Mouse (Mus musculus): Measurements from ENCODE around the gene Txndc8. TPM values are rescaled to one million over a fixed set of nuclear protein-coding genes. Genes with fewer than 3 reads are reported as not detected.
A peak's percentile ranks its signal among the peaks of the same experiment; 100 is the strongest.

Txndc8 gene
- polyA plus RNA-seq (2015; fragmentation: Nextera tagmentation; extraction: Ambion mirVana): not detected in 2 replicates

GRCm38 (mm10) chr4:58009024-58009423 lies at the start of gene Txndc8:
Gene Txndc8, minus strand, starts transcription at chr4:58009124.
- no peaks in the 10 kb centered on the region for H3K4me1 ChIP-seq (replicated peaks; ENCODE audit: control insufficient read depth, insufficient read depth, low read length)
- no peak for TF ChIP-seq CTCF (IDR thresholded peaks at IDR 0.05; ENCODE audit: low read depth)
- H3K4me3 ChIP-seq (ENCODE audit: low read depth, low read length): no peak within 1 kb of the TSS
- no peak within 1 kb of the TSS for H3K27ac ChIP-seq (ENCODE audit: low read depth, low read length)
- H3K36me3 ChIP-seq (ENCODE audit: control insufficient read depth, insufficient read depth): no peaks in the 10 kb centered on the region
- 92% methylated on average over 5 of the region's 5 CpGs for WGBS
- H3K4me2 ChIP-seq (replicated peaks; ENCODE audit: low read depth): no peak within 1 kb of the TSS
- no peak for ATAC-seq
- H3K27me3 ChIP-seq (replicated peaks; ENCODE audit: control insufficient read depth, insufficient read depth, low read length): no peaks in the 10 kb centered on the region
- no peaks in the 10 kb centered on the region for H3K9me3 ChIP-seq (ENCODE audit: control insufficient read depth)
- no peak within 1 kb of the TSS for H3K9ac ChIP-seq (ENCODE audit: low read depth, low read length)

DNA sequence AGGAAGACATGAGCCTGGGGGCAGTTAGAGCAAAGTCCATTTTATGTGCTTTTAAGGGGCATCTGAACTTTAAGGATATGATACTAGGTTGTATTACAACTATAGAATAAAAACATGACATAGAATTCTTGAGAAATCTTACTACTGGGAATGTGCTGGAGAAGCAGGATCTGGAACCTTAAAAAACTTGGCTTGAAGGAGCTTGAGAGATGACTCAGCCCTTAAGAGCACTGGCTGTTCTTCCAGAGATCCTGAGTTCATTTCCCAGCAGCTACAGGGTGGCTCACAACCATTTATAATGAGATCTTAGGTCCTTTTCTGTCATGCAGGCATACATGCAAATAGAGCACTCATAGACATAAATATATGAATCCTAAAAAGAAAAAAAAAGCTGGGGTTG lies 46.7 kb upstream of the Txndc8 start:
- H3K4me1 ChIP-seq (replicated peaks; ENCODE audit: control insufficient read depth, insufficient read depth, low read length): no peaks in the 10 kb centered on the region
- no peak overlapping the region for H3K27ac ChIP-seq (ENCODE audit: low read depth, low read length)
- no peaks in the 10 kb centered on the region for H3K9me3 ChIP-seq (ENCODE audit: control insufficient read depth)
- no peak overlapping the region for H3K4me3 ChIP-seq (ENCODE audit: low read depth, low read length)
- no peaks in the 10 kb centered on the region for H3K27me3 ChIP-seq (replicated peaks; ENCODE audit: control insufficient read depth, insufficient read depth, low read length)
- ATAC-seq: no peak
- H3K36me3 ChIP-seq (ENCODE audit: control insufficient read depth, insufficient read depth): no peaks in the 10 kb centered on the region
- no peak overlapping the region for H3K9ac ChIP-seq (ENCODE audit: low read depth, low read length)
- H3K4me2 ChIP-seq (replicated peaks; ENCODE audit: low read depth): no peak overlapping the region
- TF ChIP-seq CTCF (IDR thresholded peaks at IDR 0.05; ENCODE audit: low read depth): no peak

GRCm38 (mm10) chr4:58054441-58054840 lies 45.5 kb upstream of the Txndc8 start:
- no peak overlapping the region for H3K4me2 ChIP-seq (replicated peaks; ENCODE audit: low read depth)
- 63% methylated on average over 5 of the region's 5 CpGs for WGBS
- no peak for TF ChIP-seq CTCF (IDR thresholded peaks at IDR 0.05; ENCODE audit: low read depth)
- ATAC-seq: no peak
- no peak overlapping the region for H3K4me3 ChIP-seq (ENCODE audit: low read depth, low read length)
- H3K9ac ChIP-seq (ENCODE audit: low read depth, low read length): no peak overlapping the region
- no peak overlapping the region for H3K27ac ChIP-seq (ENCODE audit: low read depth, low read length)
- H3K36me3 ChIP-seq (ENCODE audit: control insufficient read depth, insufficient read depth): no peaks in the 10 kb centered on the region
- no peaks in the 10 kb centered on the region for H3K27me3 ChIP-seq (replicated peaks; ENCODE audit: control insufficient read depth, insufficient read depth, low read length)
- no peaks in the 10 kb centered on the region for H3K9me3 ChIP-seq (ENCODE audit: control insufficient read depth)
- H3K4me1 ChIP-seq (replicated peaks; ENCODE audit: control insufficient read depth, insufficient read depth, low read length): no peaks in the 10 kb centered on the region

DNA sequence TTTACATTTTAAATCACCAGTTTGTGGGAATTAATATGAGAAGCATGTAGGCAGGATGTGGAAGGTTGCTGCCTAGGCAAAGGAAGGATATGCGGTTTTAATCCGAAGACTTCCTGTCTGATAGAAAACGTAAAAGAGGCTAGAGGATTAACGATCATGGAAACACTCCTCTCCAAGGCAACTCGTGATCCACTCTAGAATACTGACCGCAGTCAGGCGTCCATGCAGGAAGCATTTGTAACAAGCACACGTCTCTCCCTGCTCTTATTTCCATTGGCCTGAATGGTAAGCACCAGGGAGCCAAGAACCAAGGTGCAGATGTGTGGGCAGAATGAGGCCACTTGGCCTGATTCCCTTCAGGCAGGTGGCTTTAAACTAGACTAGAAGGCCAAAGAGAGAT lies 41.8 kb upstream of the Txndc8 start:
- WGBS: 69% methylated on average over 8 of the region's 8 CpGs
- H3K27me3 ChIP-seq (replicated peaks; ENCODE audit: control insufficient read depth, insufficient read depth, low read length): no peaks in the 10 kb centered on the region
- H3K36me3 ChIP-seq (ENCODE audit: control insufficient read depth, insufficient read depth): no peaks in the 10 kb centered on the region; the same call in 1 of the 2 replicates
- H3K4me1 ChIP-seq (replicated peaks; ENCODE audit: control insufficient read depth, insufficient read depth, low read length): no peaks in the 10 kb centered on the region
- no peak overlapping the region for H3K4me2 ChIP-seq (replicated peaks; ENCODE audit: low read depth)
- no peak overlapping the region for H3K27ac ChIP-seq (ENCODE audit: low read depth, low read length)
- no peak for TF ChIP-seq CTCF (IDR thresholded peaks at IDR 0.05; ENCODE audit: low read depth)
- H3K4me3 ChIP-seq (ENCODE audit: low read depth, low read length): no peak overlapping the region
- H3K9me3 ChIP-seq (ENCODE audit: control insufficient read depth): no peaks in the 10 kb centered on the region
- ATAC-seq: no peak
- no peak overlapping the region for H3K9ac ChIP-seq (ENCODE audit: low read depth, low read length)

- Histone ChIP-seq H3K9ac (ENCODE audit: low read depth, low read length) (no peak overlapping the region), H3K4me3 (ENCODE audit: low read depth, low read length) (no peak overlapping the region), H3K27me3 (replicated peaks; ENCODE audit: control insufficient read depth, insufficient read depth, low read length) (no peaks in the 10 kb centered on the region), H3K4me1 (replicated peaks; ENCODE audit: control insufficient read depth, insufficient read depth, low read length) (no peaks in the 10 kb centered on the region), H3K36me3 (ENCODE audit: control insufficient read depth, insufficient read depth) (peaks cover 3% of the 10 kb centered on the region; the same call in 1 of the 2 replicates), H3K27ac (ENCODE audit: low read depth, low read length) (no peak overlapping the region), H3K9me3 (ENCODE audit: control insufficient read depth) (no peaks in the 10 kb centered on the region), H3K4me2 (replicated peaks; ENCODE audit: low read depth) (no peak overlapping the region)
- ATAC-seq: no peak
- 55% methylated on average over 8 of the region's 8 CpGs for WGBS
- no peak for TF ChIP-seq CTCF (IDR thresholded peaks at IDR 0.05; ENCODE audit: low read depth)
Observed at GRCm38 (mm10) chr4:58050276-58050675, 41.4 kb upstream of the Txndc8 start.

DNA sequence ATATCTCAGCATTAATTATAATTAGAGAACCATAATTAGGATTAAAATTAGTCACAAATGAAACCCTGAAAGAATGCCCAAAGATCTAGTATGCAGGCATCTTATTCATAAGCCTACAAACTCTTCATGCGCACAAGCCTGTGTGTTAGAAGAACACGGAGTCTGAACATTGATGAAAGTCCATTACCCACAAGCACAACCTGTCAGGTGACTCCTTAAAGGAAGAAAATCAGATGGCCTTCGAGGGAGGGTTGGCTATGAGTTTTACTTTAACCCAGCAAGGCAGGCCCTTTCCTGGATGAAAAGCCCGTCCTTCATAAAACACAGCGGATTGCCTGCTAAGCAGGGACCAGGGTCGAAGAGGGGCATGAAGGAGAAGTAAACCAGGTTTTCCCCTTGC lies 35.9 kb upstream of the Txndc8 start:
- peak; percentile 63 for ATAC-seq
- TF ChIP-seq CTCF (IDR thresholded peaks at IDR 0.05; ENCODE audit: low read depth): no peak
- 55% methylated on average over 6 of the region's 6 CpGs for WGBS
- H3K4me2 ChIP-seq (replicated peaks; ENCODE audit: low read depth): no peak overlapping the region
- no peak overlapping the region for H3K4me3 ChIP-seq (ENCODE audit: low read depth, low read length)
- H3K27me3 ChIP-seq (replicated peaks; ENCODE audit: control insufficient read depth, insufficient read depth, low read length): no peaks in the 10 kb centered on the region
- no peaks in the 10 kb centered on the region for H3K4me1 ChIP-seq (replicated peaks; ENCODE audit: control insufficient read depth, insufficient read depth, low read length)
- H3K9ac ChIP-seq (ENCODE audit: low read depth, low read length): no peak overlapping the region
- H3K27ac ChIP-seq (ENCODE audit: low read depth, low read length): no peak overlapping the region
- peaks cover 3% of the 10 kb centered on the region; the same call in 1 of the 2 replicates for H3K36me3 ChIP-seq (ENCODE audit: control insufficient read depth, insufficient read depth)
- no peaks in the 10 kb centered on the region for H3K9me3 ChIP-seq (ENCODE audit: control insufficient read depth)

DNA sequence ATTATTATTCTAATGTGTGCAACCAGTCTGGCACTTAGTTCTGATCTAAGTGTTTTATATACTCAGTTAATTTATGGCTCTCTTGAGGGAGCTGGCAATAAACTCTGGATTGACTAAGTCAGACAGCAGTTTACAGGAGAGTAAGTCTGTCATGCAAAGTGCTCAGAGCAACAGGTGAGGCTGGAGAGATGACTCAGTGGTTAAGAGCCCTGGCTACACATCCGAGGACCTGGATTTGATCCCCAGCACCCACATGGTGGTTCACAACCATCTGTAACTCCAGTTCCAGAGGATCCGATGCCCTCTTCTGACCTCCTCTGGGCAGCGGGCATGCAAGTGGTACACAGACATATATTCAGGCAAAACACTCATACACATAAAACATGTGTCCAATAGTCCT lies 35.4 kb upstream of the Txndc8 start:
- H3K4me3 ChIP-seq (ENCODE audit: low read depth, low read length): no peak overlapping the region
- no peaks in the 10 kb centered on the region for H3K9me3 ChIP-seq (ENCODE audit: control insufficient read depth)
- no peak overlapping the region for H3K9ac ChIP-seq (ENCODE audit: low read depth, low read length)
- H3K4me2 ChIP-seq (replicated peaks; ENCODE audit: low read depth): no peak overlapping the region
- no peaks in the 10 kb centered on the region for H3K27me3 ChIP-seq (replicated peaks; ENCODE audit: control insufficient read depth, insufficient read depth, low read length)
- H3K27ac ChIP-seq (ENCODE audit: low read depth, low read length): no peak overlapping the region
- no peak for TF ChIP-seq CTCF (IDR thresholded peaks at IDR 0.05; ENCODE audit: low read depth)
- no peaks in the 10 kb centered on the region for H3K4me1 ChIP-seq (replicated peaks; ENCODE audit: control insufficient read depth, insufficient read depth, low read length)
- peak; percentile 63; the same call in 1 of the 2 replicates for ATAC-seq
- whole genome bisulfite sequencing: 87% methylated on average over 3 of the region's 3 CpGs
- H3K36me3 ChIP-seq (ENCODE audit: control insufficient read depth, insufficient read depth): peaks cover 3% of the 10 kb centered on the region; the same call in 1 of the 2 replicates

All from intestine, postnatal 0 days (tissue).